Mouse (Mus musculus) urinary bladder, postnatal 36 days (tissue): Measurements from ENCODE around the gene Cnot6l.

Source experiments
- DNase-seq, 2 experiments: peaks; one replicate each; pipeline ENCODE4 v3.0.0; 2022; ENCODE audit warnings: low spot score in 2 of 2, mixed read lengths in 1 of 2

The Cnot6l gene

DNA sequence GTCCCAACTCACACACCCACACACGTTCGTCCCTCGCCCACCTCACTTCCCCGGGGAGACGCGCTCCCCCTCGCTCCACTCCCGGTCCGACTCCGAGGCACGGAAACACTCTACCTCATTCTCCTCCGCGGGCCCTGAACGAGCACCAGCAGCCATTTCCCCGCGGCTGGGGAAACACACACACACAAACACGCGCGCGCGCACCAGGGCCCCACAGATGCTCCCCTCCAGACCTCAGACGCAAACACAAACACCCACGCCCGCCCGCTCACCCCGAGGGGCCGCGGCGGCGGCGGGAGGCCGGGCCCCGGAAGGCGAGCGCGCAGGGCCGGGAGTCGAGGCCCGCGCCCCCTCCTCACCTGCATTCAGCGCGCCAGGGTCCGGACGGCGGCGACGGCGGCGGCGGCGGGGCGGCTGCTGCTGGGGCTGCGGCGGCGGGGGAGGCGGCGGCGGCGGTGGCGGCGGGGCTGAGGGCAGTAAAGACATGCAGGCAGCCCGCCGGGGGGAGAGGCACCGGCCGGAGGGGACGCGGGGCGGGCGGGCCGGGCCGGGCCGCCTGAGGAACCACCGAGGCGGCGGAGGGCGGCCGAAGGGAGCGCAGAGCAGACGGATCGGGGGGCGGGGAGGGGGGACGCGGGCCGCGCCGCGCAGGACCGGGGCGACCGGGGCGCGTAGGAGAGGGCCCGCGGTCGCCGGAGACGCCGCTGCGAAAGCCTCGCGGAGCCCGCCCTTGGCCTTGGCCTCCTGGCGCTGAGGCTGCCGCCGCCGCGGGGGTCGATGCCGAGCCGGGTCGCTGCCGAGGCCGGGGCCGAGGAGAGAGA is 2.2 kb downstream of the Cnot6l start:
- peak; percentile 36 to 58 for DNase-seq

DNA sequence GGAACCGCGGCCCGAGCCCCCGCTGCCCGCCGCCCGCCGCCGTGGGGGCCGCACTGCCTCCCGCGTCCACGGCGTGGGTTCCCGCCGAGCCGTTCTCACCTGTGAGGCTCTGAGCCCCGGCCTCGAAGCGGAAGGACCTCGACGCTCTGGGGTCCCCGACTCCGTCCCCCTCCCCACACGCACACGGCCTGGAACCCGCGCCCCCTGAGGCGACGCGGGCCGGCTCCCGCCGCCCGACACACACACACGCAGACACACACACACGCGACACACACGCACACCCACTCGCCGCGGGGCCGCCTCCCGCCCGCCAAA is 2.8 kb downstream of the Cnot6l start:
- no peak for DNase-seq

DNA sequence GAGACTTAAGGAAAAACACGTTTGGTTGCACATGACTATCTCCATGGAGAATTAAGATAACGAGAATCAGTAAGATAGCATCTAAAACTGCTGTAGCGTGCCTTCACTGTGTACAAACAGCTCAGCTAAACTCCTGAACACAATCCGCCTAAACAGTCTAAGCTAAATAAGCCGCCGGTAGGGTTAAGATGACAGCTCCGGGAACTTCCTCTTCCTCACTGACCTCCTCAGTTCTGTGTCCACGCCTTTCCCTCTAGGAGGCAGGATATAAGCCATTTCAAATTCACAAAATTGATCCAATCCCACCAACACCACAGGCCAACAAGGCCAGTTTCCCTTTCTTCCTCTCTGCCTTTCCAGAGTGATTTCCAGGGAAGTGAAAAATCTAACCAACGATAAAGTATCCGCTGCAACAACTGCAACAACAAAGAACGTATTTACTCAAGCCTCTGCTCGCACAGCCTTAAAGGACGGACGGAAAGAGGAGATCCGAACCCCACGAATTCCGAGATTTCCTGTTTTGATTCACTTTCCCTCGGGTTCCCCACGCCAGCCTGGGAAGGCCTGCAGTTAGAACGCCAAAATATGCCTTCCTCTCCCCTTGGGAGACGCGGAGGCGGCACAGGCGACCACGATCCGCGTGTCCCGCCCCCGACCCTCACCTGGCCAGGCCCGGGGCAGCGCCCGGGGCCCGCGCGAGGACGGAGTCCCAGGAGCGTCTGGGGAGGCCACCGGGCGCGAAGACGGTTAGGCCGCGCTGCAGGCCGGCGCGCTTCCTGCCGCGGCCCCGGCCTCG is 3.3 kb downstream of the Cnot6l start:
- peak; percentile 33 to 36 for DNase-seq

DNA sequence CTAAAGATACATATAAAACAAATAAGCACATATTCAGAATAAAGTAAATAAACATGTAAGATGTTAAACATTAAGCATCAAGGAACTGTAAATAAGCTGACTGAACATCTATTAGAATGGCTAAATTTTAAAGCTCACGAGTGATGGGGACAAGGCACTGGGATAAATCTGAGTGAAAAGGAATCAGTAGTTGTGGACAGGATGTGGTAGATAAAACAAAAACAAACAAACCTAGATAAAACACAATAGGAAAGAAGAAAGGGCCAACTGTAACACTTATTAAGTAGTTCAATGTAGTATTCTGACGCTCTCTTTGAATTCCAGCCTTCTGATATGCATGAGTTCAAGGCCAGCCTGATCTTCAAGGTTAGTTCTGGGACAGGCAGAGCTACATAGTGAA is 21.6 kb downstream of the Cnot6l start:
- DNase-seq, result no peak

DNA sequence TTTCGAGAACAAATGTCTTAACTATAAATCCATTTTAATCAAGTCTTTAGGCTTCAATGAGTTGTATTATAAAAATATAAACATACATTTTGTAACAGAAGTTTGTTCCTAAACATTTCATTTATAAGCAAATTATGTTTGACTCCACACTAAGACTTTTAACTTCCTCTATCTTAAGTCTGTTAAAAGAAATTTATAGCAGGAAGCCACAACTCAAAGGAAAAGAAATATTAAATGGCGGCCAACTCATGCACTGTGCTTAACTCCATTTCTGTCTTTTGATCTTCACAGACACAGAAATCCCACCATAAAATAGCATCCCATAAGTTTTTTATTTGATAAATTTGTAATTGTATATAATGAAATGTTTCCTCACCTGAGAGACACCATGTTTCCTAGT is 33.3 kb downstream of the Cnot6l start:
- no peak for DNase-seq

DNA sequence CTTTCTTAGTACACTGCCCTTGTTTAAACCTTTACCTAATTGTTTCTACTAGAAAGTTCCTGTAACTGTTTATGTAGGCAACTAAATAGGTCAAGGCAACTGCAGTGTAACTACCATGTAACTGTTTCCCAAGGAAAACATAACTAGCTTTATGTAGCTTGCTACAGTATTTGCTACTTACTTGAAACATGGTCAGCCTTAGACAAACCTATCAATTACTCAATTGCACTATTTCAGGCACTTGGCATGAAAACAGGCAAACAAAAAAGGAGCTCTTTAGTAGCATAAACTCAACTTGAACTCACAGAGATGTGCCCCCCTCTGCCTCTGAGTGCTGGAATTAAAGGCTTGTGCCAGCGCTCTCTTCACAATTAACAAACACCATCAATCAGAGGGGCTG is 37.1 kb downstream of the Cnot6l start:
- DNase-seq, result no peak

DNA sequence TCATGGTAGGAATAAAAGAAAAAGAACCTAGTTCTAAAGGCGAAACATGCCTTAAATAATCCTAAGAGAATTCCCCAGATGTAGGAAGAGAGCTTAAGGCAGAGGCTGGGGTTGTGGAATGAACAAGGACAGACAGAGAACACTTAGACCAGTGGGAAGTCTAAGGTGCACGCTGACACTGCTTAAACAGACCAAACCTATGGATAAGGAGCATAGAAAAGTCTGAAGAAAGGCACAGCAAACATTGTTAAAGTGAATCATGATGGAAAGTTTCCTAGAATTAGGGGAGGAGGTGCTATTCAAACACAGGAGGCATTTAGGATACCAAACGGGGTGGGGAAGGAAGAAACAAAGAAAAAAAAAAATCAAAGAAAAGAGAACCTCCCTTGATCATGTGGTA is 49.0 kb downstream of the Cnot6l start:
- DNase-seq, result no peak

DNA sequence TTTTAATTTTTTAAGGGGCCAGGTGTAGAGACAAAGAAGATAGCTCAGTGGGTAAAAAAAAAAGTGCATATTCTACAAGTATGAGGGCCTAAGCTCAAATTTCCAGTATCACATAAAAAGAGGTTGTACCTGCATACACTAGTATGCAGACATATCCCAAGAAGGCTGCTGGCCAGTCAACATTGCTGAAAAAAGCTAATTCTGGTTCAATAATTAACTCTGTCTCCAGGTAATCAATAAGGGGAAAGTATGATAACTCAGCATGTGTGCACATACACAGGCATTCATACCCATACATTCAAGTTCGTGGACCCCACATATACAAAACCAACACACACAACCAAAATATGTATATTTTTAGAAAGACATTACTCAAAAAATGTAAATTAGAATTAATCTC is 59.3 kb downstream of the Cnot6l start:
- DNase-seq, result no peak

DNA sequence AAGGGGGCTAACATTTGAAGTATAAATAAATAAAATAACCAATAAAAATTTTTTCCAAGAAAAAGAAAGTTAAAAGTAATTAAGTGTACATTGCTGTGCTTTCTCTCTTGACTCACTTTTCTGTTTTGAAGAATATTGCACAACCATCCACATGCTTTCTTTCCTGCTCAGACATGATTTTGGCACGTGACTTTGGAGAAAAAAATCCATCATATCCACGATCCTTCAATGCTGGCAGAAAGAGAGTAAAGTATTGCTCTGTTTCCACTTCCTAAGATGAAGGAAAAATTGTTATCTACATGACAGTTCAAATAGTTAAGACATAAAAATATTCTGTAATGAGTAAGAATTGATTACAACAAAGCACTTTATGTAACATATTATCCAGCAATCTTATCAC is 72.5 kb downstream of the Cnot6l start:
- no peak for DNase-seq

DNA sequence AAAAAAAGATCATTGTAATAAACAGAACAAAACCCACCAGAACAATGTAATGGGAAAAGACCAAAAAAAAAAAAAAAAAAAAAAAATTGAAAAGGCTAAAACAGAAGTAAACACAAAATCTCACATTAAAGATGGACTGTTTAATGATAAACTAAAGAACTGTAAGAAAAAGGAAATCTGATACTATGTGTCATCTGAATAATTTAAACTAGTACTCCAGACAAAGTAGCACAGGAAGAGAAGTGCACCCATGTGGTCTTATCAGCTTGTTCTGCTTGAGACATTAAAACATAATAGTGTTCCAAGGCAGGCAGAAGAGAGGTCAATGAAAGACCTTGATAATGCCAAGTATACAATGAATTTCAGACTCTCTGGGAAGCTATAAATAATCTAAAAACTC is 78.6 kb downstream of the Cnot6l start:
- no peak for DNase-seq

DNA sequence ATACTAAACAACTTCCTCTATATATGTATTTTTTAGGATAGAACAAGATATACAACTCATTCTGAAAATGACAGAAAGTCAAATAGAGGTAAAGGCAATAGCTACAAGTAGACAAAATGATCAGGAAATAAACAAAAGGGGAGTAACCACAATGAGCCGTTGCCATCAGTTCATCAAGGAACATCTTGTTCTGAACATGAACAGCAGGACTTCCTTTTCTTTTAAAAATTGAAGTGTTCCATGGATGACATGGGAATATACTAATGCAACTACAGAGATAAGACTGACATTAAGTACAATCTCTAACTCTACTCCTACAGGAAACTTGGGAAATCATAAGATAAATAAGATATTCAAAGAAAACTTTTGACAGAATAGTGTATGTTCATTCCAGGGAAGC is 84.9 kb downstream of the Cnot6l start:
- DNase-seq, result no peak

DNA sequence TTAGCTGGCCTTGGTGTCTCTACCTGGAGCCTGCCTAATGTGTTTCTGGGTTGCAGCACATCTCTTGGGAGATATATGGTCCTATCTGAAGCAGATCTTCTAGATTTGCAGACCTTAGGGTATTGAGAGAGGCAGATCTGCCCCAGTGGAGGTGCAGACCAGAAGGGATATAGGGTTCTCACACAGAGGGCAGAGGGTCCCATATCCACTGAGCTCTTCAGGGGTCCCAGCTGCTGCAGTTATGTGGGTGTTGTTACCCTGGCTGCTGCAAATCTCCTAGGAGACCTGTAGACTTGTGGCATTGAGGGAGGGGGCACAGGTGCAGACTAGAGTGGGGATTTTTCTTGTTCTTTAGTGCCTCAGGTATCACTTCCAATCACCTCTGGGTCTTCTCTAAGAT is 98.4 kb downstream of the Cnot6l start:
- DNase-seq, result no peak

DNA sequence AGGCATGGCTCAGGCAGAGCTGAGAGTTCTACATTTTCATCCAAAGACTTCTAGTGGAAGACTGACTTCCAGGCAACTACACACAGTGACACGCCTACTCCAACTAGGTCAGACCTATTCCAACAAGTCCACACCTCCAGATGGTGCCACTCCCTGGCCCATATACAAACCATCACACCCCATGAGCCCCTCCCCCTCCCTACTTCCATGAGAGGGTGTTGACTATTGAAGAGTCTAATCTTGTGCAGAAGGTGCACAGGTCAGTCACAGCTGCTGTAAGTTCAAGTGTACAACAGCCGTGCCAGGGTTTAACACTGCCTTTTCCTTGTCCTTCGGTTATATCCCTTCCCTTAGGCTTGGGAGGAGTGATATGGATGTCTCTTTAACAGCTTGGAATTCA is 121.5 kb downstream of the Cnot6l start:
- DNase-seq, result no peak

DNA sequence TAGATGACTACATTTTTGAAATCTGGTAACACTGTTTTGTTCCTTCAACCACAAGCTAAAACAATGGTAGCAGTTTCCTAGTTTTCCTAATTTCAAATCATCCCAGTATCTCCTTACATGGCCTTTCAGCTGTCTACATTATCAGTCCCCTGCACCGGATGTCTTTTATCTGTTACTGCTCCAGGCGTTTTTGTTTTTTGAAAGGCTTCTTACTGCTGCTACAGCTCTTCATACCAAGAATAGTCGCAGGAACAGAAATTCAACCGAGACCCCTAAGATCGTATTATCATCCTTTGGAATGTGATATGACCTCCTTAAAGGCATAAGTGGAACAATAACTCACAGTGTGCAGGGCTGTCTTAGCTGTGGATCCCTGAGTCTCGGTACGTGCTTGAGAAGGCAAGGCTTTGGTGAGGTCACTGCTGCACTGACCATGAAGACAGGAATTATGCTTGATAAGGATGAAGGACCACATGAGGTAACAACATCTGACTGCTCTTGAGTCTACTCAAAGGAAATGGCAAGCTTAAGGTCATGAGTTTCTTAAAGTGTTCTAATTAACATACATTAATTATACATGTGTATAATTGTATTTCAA is 122.4 kb downstream of the Cnot6l start:
- no peak for DNase-seq

DNA sequence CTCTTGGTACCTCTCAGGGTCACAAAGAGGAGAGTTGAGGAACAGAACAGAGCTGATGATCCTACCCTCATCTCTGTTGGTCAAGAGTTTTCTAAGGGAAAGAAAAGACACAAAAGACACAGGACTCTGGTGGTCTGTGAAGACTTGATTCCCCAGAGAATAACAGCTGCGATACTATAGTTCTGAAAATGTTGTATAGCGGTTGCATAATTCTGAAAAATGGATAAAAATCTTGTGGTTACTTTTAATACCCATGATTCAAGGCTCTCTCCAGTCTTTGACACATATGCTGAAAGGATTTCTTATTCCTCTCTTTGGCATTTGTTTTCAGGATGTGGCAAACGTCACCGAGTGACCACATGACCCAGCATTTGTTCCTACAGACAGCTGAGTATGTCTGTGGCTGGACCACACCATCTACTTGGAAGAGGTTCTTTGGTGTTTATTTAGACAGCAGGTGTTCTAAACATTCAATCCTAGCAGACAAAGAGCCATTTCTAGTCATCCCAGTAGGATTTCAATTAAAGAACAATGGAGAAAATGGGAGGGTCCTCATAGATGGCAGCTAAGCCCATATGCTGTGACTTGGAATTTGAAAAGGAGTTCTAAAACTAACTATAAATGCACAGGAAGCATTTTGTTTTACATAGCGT is 124.7 kb downstream of the Cnot6l start:
- DNase-seq, result no peak

DNA sequence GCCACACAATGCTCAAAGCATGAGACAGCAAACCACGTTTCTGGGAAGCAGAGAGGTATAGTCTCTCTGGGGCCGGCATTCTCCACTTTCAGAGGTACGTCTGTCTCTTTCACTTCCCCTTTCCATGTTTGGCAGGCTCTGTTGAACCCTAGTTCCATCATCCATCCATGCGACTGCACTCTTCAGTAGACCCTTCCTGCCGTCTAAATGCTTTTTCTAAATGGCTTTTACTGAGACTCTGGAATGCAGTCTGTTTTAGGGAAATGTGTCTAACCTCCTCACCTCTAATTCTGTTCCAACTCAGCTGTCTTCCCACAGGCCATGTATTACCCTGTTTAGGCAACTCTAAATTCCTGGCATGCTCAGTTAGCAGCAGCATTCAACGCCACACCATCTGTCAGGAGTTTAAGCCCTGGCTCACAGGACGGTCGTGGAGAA is 126.3 kb downstream of the Cnot6l start:
- no peak for DNase-seq

DNA sequence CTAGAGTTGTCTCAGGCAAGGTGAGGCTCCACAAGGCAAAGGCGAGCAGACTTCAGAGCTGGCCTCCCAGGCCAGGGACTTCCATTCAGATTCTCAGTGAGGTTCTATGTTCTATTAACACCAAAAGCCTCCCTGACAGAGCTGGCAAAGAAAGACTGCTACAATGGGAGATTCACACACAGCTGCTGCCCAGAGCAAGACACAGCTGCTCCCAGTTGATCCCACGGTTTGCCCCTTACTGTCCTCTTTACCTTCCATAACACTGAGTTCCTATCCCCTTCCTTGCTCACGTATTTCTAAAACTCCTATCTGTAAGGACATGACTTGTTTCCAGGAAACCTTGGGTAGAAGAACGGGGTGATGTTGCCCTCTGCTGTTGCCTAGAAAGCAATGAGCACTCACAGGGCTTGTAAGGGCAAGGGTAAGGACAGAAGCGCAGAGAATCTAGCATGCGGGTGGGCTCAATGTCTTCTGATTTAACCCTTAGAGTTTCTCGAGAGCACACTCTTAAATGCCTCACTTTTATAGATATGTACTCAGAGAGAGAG is 127.8 kb downstream of the Cnot6l start:
- peak in 1 of 2 experiments; percentile 20 for DNase-seq

DNA sequence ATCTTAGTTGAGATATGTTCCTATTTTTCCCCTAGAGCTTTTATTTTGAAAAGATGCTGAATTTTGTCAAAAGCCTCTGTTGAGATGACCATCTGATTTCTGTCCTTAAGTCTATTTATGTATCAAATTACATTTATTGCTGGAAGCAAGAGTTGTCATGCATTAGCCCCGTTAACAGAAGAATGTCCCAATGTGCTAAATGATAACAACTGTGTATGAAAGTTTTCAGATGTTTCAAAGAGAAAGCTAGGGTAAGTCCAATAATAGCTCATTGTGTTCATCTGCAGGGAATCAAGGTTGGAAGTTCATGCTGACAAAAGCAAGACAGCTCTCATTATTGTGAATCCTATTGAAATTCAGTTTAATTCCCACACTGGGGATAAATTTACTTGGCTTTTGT is 129.9 kb downstream of the Cnot6l start:
- DNase-seq, result no peak

DNA sequence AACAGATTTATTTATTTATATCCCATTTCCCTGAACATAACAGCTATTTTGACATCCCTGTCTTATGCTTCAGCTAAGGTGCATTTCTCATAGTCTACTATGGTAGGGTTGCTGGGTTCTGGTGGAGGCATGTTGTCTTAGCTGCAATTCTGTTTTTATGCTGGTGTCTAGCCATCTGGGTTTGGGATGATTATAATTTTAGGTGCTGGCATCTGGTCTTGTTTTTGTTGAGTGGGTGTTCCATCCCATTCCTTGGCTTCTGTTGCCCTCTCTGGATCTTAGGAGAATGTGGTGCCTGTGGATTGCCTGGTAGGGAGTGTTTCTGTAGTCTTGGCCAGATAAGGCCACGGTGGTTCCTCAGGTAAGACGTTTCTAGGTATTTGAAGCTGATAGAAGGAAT is 134.2 kb downstream of the Cnot6l start:
- DNase-seq, result no peak
